Mouse (Mus musculus) effector memory CD4-positive, alpha-beta T cell, adult 7 months (primary cell): Measurements from ENCODE around the gene Cldn16. TPM values are rescaled to one million over a fixed set of nuclear protein-coding genes. Genes with fewer than 3 reads are reported as not detected.

Experiments used
- polyA plus RNA-seq: library from polyadenylated mRNA; unstranded; fragments of 100-300 nt; shearing (Covaris generic); gene quantifications from one replicate; pipeline ENCODE4 v1.2.1, GENCODE M21; 2017

The Cldn16 gene
- not detected for polyA plus RNA-seq

DNA sequence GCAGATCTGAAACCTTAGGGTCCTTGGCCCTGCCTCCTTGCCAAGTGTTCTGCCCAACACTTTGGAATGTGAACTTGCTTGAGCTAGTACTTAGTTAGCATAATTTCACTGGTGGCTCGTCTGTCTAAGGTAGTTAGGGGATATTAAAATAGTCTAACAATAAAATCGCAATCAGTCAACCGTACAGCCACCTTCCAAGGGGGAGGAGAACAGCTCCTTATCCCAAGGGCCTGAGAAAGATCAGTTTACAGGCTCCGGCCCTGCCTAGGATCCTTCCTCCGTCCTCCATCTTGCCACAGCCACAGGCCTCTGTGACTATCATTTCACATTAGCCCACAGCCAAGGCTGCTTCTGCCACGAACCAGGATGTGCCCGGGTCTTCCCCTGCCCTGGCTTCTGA is at the start of gene Cldn16:
Gene Cldn16 (plus strand): TSS at position 301 of the 400 bp plus-strand sequence.

GRCm38 (mm10) chr16:26526669-26527068 is 63.7 kb downstream of the Cldn16 start, which contains the start of gene Tmem207:
Gene Tmem207 (minus strand): TSS chr16:26526769.

Other genes with a start within 250 kb of the Cldn16 start
- not detected for gene Cldn1, start 91.3 kb upstream of the Cldn16 start, polyA plus RNA-seq
- not detected for gene Tmem207, start 63.6 kb downstream of the Cldn16 start, polyA plus RNA-seq
- gene Il1rap, start 118.6 kb downstream of the Cldn16 start, polyA plus RNA-seq = 15.3 TPM